Mouse (Mus musculus) C2C12 (cell line): Measurements from ENCODE around the gene Ajm1.

Experiments
- CTCF ChIP-seq: IDR thresholded peaks from one replicate; pipeline ENCODE4 v1.5.1; 2011; ENCODE audit not compliant: control insufficient read depth, insufficient read depth, insufficient read length
- MAX ChIP-seq: IDR thresholded peaks from one replicate; pipeline ENCODE4 v1.6.1; 2011; ENCODE audit warnings: mild to moderate bottlenecking, control low read depth
- MYOD1 ChIP-seq: IDR thresholded peaks from one replicate; pipeline ENCODE4 v1.6.1; 2011; ENCODE audit warnings: low read depth; ENCODE audit not compliant: control insufficient read depth, insufficient read length

GRCm38 (mm10) chr2:25575432-25576027 is 6.0 kb downstream of the Ajm1 start:
- no peak for TF ChIP-seq MAX
- no peak for TF ChIP-seq CTCF
- no peak for TF ChIP-seq MYOD1
